Mouse (Mus musculus) spleen, adult 2 months (tissue): ENCODE measurements at regions not wholly inside any gene's neighbourhood (a gene's known extent, or its start where the extent isn't known, plus 50 kb on each side); places are given as distances from the start of the nearest gene placed in this dataset.

Source experiments
- CTCF ChIP-seq: fragments of 200-500 bp; IDR thresholded peaks from 2 replicates; pipeline ENCODE4 v1.5.1; 2011; ENCODE audit warnings: mild to moderate bottlenecking, inconsistent platforms; ENCODE audit not compliant: insufficient read depth, insufficient read length, insufficient replicate concordance; ENCODE audit errors: extremely low read depth
- POLR2A ChIP-seq: fragments of 200-500 bp; IDR thresholded peaks from 2 replicates; pipeline ENCODE4 v1.6.1; 2011; ENCODE audit warnings: low read depth, low read length, inconsistent platforms

GRCm38 (mm10) chr1:98191331-98191730, 95.9 kb upstream of the Pam start:
- TF ChIP-seq POLR2A = no peak
- TF ChIP-seq CTCF = no peak
